Mouse (Mus musculus): Measurements from ENCODE around the gene Ipo7.

The Ipo7 gene

GRCm38 (mm10) chr7:110100854-110101253, 82.8 kb downstream of the Ipo7 start:
- no peak for DNase-seq (ENCODE audit: low read depth in 2 of 2, low spot score in 2 of 2)

- DNase-seq (ENCODE audit: low read depth in 2 of 2, low spot score in 2 of 2): no peak
Measured at GRCm38 (mm10) chr7:110101266-110101665, 83.2 kb downstream of the Ipo7 start.

GRCm38 (mm10) chr7:110105041-110105440, 87.0 kb downstream of the Ipo7 start:
- DNase-seq (ENCODE audit: low read depth in 2 of 2, low spot score in 2 of 2): no peak
